In the genomic region with DNA sequence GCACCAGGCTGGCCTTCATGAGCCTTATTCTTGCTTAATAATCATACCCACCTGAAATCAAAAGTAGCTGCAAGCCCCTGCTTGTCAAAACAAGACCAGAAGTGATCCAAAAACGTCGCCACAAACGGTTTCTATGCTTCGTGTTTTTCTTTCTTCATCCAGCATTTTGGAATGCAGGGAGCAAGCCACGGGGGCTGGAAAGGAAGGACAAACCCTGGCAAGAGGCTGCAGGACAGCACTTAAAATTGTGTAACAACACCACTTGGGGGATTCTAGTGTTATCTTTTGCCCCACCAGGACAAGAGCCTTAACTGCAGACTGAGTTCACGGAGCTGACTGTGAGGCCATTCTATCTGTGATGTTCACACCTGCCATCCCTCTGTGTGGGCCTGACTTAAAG, we compare ENCODE assay signal across 24 mouse cellular contexts.
DNase-seq lines count a peak whose midpoint lies in the region; ATAC-seq and TF ChIP-seq lines count a peak whose summit lies in the region.
"Had no signal": no experiment of that assay in that cellular context is flagged by ENCODE, and none has a peak within 500 bp of the region (broad histone marks: within the 10 kb centered on the region; RNA-seq: fewer than 3 reads in every experiment).

No protein-coding gene starts in this region.

- 55% methylated on average over 6 of the region's 6 CpGs for WGBS in lung, embryonic 14.5 days
- WGBS in lung, adult 2 months, result 66% methylated on average over 6 of the region's 6 CpGs

- H3K4me1 ChIP-seq in lung, embryonic 14.5 days (ENCODE audit: insufficient read depth), result 0 out of 2 replicates have a peak, but pooled peaks cover 4% of the 10 kb centered on the region
- H3K4me1 ChIP-seq in lung, adult 2 months (ENCODE audit: control insufficient read depth, insufficient read depth, low read length), result 0 out of 2 replicates have a peak, but pooled peaks cover 2% of the 10 kb centered on the region
- H3K4me1 ChIP-seq: forebrain, embryonic 15.5 days; hindbrain, embryonic 15.5 days; stomach, embryonic 15.5 days had no signal

- H3K4me3 ChIP-seq in gastrocnemius, adult 2 months, result no peak overlapping the region
- H3K4me3 ChIP-seq in lung, embryonic 14.5 days (ENCODE audit: low read depth, low read length), result no peak overlapping the region
- H3K4me3 ChIP-seq in lung, adult 2 months (replicated peaks; ENCODE audit: extremely low read depth, low read depth, low read length), result no peak overlapping the region
- H3K4me3 ChIP-seq: embryonic facial prominence, embryonic 15.5 days; forebrain, embryonic 15.5 days; heart, embryonic 13.5 days; hindbrain, embryonic 15.5 days; layer of hippocampus, adult 2 months; limb, embryonic 13.5 days; stomach, embryonic 15.5 days had no signal

- H3K27ac ChIP-seq in gastrocnemius, adult 2 months, result peak overlapping the region; percentile 71
- H3K27ac ChIP-seq in lung, embryonic 14.5 days (ENCODE audit: low read depth), result no peak overlapping the region
- H3K27ac ChIP-seq: embryonic facial prominence, embryonic 15.5 days; forebrain, embryonic 15.5 days; heart, embryonic 13.5 days; hindbrain, embryonic 15.5 days; layer of hippocampus, adult 2 months; limb, embryonic 13.5 days; liver, embryonic 14.5 days; stomach, embryonic 15.5 days had no signal

- TF ChIP-seq CTCF in gastrocnemius, adult 2 months (IDR thresholded peaks at IDR 0.05), result no peak
- TF ChIP-seq CTCF in lung, embryonic 14.5 days (IDR thresholded peaks at IDR 0.05; ENCODE audit: low read depth), result no peak
- no peak for TF ChIP-seq CTCF in lung, adult 2 months (IDR thresholded peaks at IDR 0.05; ENCODE audit: insufficient read depth, low read length)

- no peaks in the 10 kb centered on the region for H3K27me3 ChIP-seq in lung, embryonic 14.5 days (ENCODE audit: insufficient read depth, low read length)
- H3K27me3 ChIP-seq: embryonic facial prominence, embryonic 15.5 days; forebrain, embryonic 15.5 days; heart, embryonic 13.5 days; hindbrain, embryonic 15.5 days; limb, embryonic 13.5 days; Patski; stomach, embryonic 15.5 days had no signal

- H3K4me2 ChIP-seq in lung, embryonic 14.5 days, result no peak overlapping the region
- H3K4me2 ChIP-seq: embryonic facial prominence, embryonic 15.5 days; forebrain, embryonic 15.5 days; heart, embryonic 13.5 days; hindbrain, embryonic 15.5 days; limb, embryonic 13.5 days; stomach, embryonic 15.5 days had no signal

- no peaks in the 10 kb centered on the region for H3K9me3 ChIP-seq in lung, embryonic 14.5 days (ENCODE audit: low read depth, low read length)
- H3K9me3 ChIP-seq: embryonic facial prominence, embryonic 15.5 days; forebrain, embryonic 15.5 days; heart, embryonic 13.5 days; hindbrain, embryonic 15.5 days; limb, embryonic 13.5 days; stomach, embryonic 15.5 days had no signal

- no peak for ATAC-seq in lung, embryonic 14.5 days (ENCODE audit: insufficient read depth)
- ATAC-seq: forebrain, embryonic 15.5 days; midbrain, embryonic 16.5 days had no signal

- intact Hi-C loops in gastrocnemius, adult 2 months (cut with DNase I), result no loop called here
- intact Hi-C loops in heart, postnatal 14 days (cut with DNase I), result no loop called here
- intact Hi-C loops in left cerebral cortex, postnatal 25 days (cut with DNase I), result no loop called here

- TF ChIP-seq POLR2A in lung, adult 2 months (IDR thresholded peaks at IDR 0.05; ENCODE audit: borderline replicate concordance, extremely low read depth, low read depth, low read length), result no peak

- no peaks in the 10 kb centered on the region for H3K36me3 ChIP-seq in lung, embryonic 14.5 days (ENCODE audit: insufficient read depth)
- H3K36me3 ChIP-seq: embryonic facial prominence, embryonic 15.5 days; forebrain, embryonic 15.5 days; heart, embryonic 13.5 days; hindbrain, embryonic 15.5 days; limb, embryonic 13.5 days; stomach, embryonic 15.5 days had no signal

- H3K9ac ChIP-seq in lung, embryonic 14.5 days, result no peak overlapping the region
- H3K9ac ChIP-seq: embryonic facial prominence, embryonic 15.5 days; forebrain, embryonic 15.5 days; heart, embryonic 13.5 days; hindbrain, embryonic 15.5 days; limb, embryonic 13.5 days; liver, embryonic 14.5 days; stomach, embryonic 15.5 days had no signal

- DNase-seq in gastrocnemius, adult 2 months, result peak; percentile 53
- no peak for DNase-seq in gastrocnemius, postnatal 10 days
- peak; percentile 24 for DNase-seq in lung, embryonic 14.5 days
- DNase-seq in lung, adult 2 months, result no peak
- peak; percentile 18 to 30 for DNase-seq in heart, postnatal 14 days
- DNase-seq in adrenal gland, adult 2 months, result no peak
- no peak for DNase-seq in left cerebral cortex, postnatal 25 days (ENCODE audit: low spot score in 2 of 2)
- no peak for DNase-seq in right cerebral cortex, postnatal 4 days
- DNase-seq: cerebellum, adult 11 months; cerebellum, adult 9-11 months; kidney, adult 2 months; lung, postnatal 4 days; thymus, adult 18-20 months; thymus, postnatal 4 days had no signal

Comparison
In these comparisons a context has a peak if more than half of its experiments do, and no peak if none do; other contexts are left out.
1. DNase-seq: peak in gastrocnemius, adult 2 months (single experiment), lung, embryonic 14.5 days (single experiment) and heart, postnatal 14 days (2 of 2); none in gastrocnemius, postnatal 10 days (single experiment), lung, adult 2 months (single experiment), adrenal gland, adult 2 months (single experiment), left cerebral cortex, postnatal 25 days (0 of 2) and right cerebral cortex, postnatal 4 days (single experiment).